Mouse (Mus musculus) frontal cortex, adult (tissue): ENCODE measurements at regions not wholly inside any gene's neighbourhood (a gene's known extent, or its start where the extent isn't known, plus 50 kb on each side); places are given as distances from the start of the nearest gene placed in this dataset.

ENCODE experiments used
- ATAC-seq: cut with Nextera tagmentation; 2 replicates; pipeline ENCODE4 v1.9.2; 2017; ENCODE audit warnings: mild to moderate bottlenecking, moderate library complexity, mixed read lengths; ENCODE audit not compliant: low TSS enrichment

DNA sequence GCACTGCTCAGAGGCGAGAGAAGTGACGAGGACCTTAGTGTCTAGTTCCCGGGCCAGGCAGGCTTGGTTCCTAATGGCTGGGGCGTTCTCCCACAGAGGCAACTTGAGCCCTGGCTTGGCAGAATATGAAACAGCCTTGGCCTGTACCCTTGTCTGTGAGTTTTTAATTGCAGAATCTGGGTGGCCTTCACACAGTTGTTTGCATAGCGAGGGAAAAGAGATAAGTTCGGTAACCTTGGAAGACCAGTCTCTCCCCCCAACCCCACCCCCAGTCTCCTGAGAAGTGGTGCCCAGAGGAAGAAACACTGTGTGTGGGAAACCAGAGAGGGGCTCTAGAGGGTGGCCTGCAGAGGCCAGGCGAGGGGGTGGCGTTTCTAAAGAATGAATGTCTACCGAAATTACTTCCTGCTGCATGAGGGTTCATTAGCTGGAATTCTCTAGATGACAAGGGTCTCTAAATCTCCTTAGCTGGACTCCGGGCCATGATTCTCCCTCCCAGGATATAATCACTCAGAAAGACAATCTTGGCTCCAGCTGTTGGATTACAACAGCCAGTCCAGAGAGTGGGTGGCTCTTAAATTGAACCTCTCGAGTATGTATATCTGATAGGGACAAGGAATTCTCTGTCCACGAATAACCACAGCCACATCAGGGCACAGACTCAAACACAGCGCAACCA is 142.8 kb downstream of the Gm10260 start:
- ATAC-seq, result no peak

DNA sequence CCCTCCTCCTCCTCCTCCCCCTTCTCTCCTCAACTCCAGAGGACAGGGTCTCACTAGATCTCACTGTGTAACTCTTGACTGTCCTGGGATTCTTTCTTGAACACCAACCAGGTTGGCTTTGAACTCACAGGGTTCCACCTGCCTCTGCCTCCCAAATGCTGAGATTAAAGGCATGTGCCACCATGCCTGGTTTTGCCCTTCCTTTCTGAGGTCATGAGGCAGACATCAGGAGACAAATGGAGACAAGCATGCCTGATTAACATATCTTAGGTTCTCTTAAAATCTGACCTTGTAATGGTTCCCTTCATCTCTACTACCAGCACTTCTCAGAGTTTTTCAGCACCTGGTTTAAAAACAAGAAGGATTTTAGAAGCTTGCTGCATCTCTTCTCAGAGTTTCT is 143.5 kb downstream of the Gm10260 start:
- no peak for ATAC-seq

DNA sequence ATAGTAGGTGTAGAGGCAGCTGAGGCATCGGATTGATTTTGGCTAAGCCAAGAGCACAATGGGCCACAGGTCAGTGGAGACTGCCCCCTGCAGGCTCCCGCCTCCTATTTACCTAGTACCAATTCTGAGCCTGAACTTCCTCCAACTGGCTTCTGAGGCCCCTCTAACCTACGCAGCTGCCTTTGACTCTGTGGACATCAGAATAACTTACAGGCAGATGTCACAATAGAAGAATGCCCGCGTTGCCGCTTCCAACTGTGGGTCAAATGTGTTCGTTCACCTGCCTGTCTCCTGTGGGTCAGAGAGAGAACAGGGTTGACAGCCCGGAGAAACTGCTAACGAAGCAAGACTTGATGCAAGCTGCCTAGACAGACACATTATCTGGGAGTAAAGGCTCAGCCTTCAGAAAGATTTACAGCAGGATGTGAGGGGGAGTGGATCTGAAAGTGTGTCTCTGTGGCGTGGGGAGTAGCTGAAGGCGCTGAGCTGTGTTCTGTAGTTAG is 153.2 kb downstream of the Gm10260 start:
- peak; percentile 99 for ATAC-seq

DNA sequence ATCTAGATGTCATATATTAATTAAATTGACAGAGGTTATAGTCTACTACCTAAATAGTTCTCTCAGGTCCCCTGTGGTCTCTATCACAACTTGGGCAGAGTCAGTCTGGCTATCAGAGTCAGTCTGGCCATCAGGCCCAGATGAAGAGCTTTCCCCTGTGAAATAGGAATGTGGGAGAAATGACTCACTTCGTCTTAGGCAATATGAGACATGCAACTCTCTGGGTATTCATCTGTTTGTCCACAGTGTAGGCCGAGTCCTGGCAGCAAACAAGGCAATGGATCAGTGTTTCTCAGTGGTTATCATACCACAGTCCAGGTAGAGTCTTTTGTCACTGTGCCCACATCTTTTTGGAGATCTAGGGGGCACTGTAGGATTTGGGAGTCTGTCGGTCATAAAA is 156.0 kb downstream of the Gm10260 start:
- ATAC-seq, result no peak

DNA sequence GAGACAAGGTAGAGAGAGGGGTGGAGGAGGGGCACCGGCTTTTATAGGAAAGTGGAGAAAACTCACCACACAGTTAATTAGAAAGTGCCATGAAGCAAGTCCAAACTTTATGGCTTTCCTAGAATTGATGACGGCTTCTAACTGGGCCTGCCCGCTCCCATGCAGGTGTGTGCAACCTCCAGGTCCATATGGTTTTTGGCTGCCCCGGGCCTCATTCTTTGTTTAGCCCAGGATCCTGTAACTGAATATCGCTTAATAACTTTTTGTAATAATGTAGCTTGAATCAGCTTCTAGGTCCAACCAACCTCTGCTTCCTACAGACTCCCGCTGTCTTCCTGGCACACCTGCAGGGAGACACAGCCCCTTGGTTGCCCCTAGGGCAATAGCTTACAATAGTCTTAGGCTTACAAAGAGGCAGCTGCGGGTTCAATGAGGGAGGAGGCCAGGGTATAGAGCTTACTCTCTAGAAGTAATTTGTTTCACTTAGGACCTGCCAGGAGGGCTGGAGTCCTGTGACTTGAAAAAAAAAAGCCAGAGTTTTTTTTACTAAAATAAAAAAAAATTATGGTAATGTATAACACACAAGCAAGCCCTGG is 159.2 kb downstream of the Gm10260 start:
- no peak for ATAC-seq

DNA sequence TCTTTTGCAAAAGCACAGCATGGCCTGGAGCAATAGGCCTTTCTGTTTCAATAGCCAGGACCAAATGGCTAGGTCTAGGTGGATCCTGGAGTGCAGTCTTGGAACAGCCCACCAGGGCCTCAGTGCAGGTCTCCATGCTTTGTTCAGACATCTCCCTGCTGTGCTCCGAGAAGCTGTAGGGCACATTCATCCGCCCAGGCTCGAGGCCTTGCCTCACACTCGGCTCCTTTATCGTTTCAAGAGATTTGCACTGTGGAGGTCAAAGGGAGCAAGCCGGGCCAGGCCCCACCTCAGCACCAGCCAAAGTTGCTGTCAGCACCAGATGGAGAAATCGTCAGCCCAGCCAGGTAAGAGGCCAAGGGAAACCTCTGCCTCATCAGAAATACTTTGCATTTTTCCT is 160.3 kb downstream of the Gm10260 start:
- ATAC-seq, result no peak

DNA sequence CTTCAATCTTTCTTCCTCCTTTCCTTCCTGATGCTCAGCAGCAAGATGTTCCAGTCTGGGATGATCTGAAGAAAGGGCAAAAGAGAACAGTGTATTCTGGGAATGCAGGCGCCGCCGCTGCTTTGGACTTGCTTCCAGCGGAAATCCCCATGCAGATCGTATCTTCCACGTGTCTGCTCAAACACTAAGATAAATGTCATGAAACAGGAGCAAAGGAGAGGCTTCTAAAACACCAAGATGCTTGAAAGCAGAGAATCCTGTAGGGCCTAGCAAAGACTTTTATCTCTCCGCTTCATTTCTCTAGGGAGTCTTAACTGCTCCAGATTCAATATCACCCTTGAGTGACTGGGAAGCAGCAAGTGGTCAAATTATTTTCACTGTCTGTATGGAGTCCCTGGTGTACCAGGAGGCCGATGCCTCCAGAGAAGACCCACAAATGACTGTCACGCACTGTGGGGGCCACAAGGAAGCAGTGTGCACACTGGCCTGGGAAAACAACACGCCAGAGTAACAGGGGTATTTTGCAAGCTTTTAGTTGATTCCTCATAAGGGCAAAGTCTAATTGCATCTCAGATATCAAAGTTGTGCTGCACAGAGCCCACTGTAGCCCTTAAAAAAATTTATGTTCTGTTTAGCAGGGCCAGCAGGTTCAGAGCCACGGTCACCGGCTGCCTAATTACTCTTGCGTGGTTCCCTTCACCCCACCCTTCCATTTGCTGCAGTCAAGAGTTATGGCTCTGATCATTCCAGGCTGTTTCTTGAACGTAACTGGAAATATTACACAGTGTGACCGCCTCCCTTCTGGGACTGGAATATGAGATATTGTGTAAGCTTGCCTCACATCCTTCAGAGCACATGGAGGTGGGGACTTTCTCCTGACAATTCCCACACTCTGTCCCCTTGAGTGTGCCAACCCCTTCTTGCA is 161.7 kb downstream of the Gm10260 start:
- ATAC-seq, result peak; percentile 81

DNA sequence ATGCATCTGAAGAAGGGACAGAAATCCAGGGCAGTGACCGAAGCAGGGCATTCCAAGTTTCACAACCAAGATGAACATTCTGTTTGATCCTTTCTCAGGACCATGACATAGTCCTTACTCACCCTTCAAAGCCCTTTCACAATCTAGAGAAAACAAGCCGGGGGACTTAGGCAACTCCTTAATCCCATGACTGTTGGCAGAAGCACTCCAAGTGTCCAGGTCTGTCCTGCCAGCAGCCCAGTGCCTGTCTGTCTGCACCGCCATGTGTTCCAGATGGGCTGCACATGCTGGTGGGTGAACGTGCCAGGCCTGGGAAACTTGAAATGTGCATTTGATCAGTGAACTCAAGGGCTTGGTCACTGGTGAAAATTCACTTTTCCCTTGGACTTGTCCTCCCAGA is 165.6 kb downstream of the Gm10260 start:
- no peak for ATAC-seq

DNA sequence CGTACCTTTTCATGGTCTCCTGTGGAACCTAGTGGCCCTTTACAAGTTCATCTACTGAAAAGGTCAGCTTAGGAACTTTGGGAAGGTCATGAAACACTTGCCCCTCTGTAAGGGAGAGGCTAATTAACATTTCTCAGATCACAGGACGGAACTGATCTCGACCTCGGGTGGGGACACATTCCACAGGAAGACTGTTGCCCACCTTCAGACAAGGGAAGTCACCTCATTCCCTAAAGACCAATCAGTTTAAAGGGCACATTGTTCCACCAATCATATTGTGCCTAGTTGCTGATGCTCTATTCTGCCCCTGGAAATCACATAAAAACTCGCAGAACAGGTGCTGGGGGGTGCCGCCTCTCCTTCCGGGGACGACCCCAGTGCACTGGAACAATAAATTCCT is 170.8 kb downstream of the Gm10260 start:
- no peak for ATAC-seq

DNA sequence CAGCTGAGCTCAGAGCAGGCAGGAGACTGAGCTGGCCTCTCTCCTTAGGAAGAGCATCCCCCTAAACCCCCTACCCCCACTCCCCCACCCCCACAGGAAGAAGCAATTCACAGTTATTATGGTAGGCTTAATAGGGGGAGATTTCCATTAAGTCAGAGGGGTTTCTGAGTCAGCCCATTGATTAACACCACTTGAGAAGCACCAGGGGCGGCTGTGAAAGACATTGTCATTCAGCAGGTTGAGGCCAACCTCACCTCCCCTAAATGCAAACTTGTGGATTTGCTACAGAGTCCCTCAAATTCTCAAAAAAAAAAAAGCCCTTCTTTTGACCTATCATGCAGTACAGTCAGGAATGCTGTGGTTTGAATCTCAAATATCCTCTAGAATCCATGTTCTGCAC is 172.3 kb downstream of the Gm10260 start:
- no peak for ATAC-seq

DNA sequence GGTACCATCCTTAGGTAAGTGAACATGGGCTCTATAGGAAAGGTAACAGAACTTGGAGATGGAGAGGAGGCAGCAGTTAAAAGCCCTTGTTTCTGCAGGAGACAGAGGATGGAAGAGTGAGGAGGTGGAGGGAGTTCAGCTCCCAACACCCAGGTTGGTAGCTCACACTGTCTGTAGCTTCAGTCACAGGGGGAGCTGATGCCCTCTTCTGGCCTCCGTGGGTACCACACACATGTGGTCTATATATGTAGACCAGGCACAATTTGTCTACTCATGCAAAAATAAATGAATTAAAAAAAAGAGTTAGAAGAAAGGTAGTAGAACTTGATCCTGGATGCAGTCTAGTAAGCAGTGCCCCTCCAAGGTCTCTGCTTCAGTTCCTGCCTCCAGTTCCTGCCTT is 173.3 kb downstream of the Gm10260 start:
- no peak for ATAC-seq

DNA sequence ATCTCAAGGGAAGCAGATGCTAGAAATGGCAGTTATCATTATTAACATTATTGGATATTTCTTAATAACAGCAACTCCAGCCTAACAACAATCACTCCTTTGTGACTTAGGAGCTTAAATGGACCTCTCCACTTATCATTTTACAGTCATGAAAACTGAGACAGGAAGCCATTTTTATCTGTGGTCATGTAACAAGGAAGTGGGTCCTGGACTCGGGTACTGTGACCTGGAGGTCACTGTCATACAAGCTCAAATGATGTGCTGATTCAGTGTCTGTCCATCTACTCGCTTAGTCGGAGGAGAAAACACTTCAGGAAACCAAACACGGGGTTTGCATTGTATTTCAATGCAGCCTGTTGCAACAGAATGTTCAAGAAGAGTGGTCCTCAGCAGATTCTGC is 176.4 kb downstream of the Gm10260 start:
- ATAC-seq, result no peak

DNA sequence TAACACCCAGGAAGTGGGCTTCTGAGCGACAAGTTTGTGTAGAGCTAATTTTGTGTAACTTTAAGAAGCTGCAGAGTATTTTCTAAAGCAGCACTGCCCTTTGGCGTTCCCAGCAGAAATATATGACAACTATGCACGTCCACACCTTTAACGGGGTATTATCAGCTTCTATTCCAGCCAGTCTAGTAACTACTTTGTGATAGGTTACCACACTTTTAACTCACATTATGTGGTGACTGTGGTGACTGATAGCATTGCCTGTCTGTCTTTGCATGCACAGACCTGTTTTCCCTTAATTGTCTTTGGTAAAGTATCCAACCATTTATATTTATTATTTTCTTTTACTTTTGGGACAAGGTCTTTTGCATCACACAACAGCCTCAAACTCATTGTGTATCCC is 179.1 kb downstream of the Gm10260 start:
- ATAC-seq, result no peak

DNA sequence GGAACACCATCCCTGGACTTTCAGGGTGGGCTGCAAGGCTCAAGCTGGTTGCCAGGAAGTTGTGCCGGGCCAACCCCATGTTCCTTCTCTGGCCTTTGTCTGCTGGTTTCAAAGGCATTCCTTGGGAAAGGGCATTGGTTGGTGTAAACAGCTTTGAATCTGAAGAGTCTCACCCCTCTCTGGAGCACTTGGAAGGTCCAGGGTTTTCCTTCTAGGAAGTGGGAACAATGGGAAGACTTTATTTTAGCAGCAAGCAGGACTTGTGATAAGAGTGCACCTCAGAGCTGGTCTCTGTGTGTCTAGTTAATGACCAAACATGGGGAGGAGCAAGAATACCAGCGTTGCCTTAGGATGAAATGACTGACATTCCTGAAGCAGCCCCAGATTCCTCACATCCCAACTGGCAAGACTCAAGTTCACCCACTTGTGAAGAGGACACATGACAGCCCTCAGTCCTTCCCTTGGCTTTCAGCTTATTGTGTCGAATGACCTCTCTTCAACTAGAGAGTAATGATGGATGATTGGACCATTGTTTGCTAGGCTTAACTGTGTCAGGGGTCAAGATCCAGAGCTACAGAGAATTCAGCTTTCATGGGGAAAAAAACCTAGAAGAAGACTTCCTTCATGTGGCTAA is 180.1 kb downstream of the Gm10260 start:
- no peak for ATAC-seq

DNA sequence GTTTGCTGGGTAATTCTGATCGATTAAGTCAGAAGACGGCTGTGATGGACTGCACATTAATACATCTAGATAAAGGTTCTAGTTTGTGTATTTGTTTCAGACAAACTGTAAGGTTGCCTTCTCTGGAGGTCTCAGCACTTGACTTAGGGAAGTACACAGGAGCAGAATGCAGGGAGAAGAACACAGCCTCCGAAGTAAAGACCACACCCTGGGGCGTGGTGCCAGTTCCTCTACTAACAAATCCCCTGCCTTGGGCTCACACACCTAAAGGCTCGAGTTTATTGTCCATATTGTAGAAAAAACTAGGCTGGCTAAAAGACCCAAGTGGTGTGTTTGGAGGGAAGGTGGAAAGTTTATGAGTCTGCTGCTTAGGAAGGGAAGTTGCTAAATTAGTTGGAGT is 181.8 kb downstream of the Gm10260 start:
- ATAC-seq, result no peak

DNA sequence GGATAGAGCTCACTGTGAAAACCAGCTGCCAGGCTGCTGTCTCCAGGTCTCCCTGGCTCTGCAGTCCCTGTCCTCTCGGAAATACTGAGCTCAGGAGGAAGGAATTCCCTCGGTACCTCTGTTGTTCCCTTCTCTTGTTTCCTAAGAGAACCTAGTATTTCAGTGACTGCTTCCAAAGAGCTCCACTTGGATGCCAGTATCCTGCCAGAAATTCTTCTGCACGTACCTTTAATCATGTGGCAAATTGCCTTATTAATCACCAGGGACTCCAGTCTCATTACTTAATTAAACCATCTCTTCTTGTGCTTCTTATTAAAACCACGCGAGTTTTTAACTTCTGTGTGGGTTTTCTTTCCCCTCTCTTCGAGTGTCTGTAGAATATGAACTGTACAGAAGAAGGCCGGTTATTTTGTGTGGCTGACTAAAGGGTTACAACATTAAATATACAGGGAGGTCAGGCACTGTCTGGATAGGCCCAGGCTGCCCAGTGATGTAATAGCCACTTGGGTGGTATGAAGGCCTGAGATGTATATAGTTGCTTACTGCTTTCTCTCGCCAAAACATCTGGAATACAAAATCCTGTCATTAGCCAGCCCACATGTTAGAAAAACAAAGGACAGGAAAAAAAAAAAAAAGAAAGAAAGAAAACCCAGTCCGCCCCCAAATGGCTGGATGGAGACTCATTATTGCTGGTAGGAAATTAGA is 183.2 kb downstream of the Gm10260 start:
- no peak for ATAC-seq

DNA sequence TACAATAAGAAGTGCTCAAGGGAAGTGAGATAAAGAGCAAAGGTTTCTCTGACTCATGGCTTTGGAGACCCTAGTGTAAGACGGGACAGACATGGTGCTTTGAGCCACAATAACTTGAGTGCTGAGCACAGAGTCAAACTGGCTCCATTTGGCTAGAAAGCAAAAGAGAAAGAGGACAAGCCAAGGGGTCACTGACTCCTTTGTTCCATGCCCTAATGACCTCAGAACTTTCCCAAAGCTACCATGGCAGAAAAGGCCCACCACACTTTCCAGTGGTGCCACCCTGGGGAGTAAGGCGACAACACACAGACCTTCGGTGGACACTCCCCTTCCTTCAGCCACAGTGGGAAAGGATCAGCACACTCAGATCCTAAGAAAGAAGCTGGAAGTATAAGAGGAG is 186.8 kb downstream of the Gm10260 start:
- ATAC-seq, result no peak

DNA sequence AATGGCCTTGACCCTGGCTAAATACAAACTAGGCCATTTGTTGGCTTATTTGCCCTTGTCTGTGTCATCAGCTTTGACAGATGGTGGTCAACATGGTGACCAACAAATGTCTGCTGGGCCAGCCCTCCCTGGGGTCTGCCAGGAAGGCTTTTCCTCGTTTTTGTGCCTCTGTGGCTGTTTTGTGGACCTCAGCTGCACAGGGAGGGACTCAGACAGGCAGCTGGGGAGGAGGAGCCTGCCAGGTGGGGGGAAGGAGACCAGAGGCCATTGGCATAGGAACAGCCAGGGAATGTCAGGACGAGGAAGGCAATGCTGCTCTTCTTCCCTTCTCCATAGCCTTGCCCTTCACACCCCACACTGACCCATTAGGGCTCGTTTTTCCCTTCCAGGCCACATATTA is 188.1 kb downstream of the Gm10260 start:
- no peak for ATAC-seq

DNA sequence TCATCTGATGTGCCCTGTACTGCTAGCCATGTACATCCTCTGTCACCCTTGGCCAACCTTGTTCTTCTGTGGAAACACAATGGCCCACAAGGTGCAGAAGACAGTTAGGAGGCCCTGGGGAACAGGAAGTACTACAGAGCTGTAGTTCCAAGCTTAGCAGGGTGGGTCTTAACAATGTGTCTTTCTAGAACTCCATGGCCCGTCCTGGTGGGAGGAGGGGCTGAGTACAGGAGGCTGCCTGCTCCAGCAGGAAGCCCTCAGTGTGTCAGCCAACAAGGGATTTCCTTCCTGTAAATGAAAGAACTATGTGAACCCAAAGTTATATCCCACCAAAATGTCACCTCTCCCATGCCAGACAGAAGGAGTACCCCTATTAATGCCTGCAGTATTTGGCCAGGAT is 190.4 kb downstream of the Gm10260 start:
- ATAC-seq, result no peak

DNA sequence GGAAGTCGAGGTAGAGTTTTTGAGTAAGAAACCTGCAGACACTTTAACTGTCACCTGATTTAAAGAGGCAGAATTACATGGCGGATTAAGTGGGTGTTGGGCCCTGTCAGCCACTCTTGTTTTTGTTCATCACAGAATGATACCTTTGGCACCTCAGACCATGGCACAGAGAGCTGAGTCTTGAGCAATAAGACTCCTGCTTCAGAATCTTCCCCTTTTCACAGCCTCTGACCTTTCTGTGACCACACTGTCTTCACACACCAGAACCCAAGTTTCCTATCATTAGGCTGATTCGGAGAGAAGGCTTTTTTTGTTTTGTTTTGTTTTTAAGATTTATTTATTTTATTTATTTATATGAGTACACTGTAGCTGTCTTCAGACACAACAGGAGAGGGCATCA is 192.8 kb downstream of the Gm10260 start:
- ATAC-seq, result no peak

DNA sequence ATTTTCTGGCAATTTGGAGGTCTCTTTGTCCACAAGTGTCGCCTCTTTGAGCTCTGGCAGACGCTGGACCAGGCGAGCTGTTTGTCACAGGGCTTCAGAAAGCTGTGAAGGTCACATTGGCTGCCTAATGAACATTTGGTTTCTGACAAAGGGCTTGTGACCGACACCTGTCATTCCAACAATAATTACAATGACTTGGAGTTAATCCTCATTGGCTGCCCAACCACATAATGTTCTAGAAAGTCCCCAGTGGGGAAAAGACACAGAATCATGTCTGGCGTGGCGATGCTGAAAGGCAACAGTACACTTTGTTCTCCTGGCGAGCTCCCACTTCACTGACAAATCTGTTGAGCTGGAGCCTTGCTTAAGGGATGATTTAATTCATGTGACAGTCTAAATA is 194.4 kb downstream of the Gm10260 start:
- ATAC-seq, result peak; percentile 78

DNA sequence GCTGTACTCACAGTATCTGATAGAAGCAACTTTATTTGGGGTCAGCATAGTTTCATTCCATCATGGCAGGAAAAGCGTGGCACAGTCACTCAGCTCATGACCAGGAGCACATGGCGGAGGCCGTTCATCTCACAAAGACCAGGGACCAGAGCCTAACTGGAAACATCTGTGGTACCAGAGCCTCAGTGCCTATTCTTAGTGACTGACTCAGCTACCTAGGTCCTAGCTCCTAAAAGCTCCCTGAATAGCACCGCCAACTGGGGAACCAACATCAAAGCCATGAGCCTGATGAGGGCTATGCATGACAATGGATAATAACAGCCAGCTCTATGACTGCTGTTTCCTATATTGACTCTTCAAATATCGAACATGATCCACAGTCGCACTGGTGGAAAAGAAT is 198.2 kb downstream of the Gm10260 start:
- no peak for ATAC-seq
